8 mouse cellular contexts compared by ENCODE assay signal in genomic region chr5:114131521-114131840, GRCm38 (mm10). TPM values are rescaled to one million over a fixed set of nuclear protein-coding genes. Genes with fewer than 3 reads are reported as not detected.
DNase-seq lines count a peak whose midpoint lies in the region; ATAC-seq lines count a peak whose summit lies in the region.

No protein-coding gene starts in this region.

- H3K4me2 ChIP-seq in forebrain, embryonic 16.5 days (ENCODE audit: low read length), result peak overlapping the region; percentile 91
- peak overlapping the region; percentile 99 for H3K4me2 ChIP-seq in hindbrain, embryonic 14.5 days (replicated peaks)
- peak overlapping the region; percentile 99 for H3K4me2 ChIP-seq in limb, embryonic 15.5 days

- peak overlapping the region; percentile 23 for H3K27ac ChIP-seq in brown adipose tissue, adult 24 weeks (replicated peaks; ENCODE audit: low read depth, low read length)
- no peak overlapping the region; the same call in 1 of the 2 replicates for H3K27ac ChIP-seq in forebrain, embryonic 16.5 days (ENCODE audit: low read length)
- H3K27ac ChIP-seq in hindbrain, embryonic 14.5 days, result no peak overlapping the region
- peak overlapping the region; percentile 76 for H3K27ac ChIP-seq in limb, embryonic 15.5 days

- no peaks in the 10 kb centered on the region for H3K9me3 ChIP-seq in megakaryocyte, embryonic 14.5 days
- no peaks in the 10 kb centered on the region for H3K9me3 ChIP-seq in forebrain, embryonic 16.5 days (ENCODE audit: control insufficient read depth, low read length)
- H3K9me3 ChIP-seq in hindbrain, embryonic 14.5 days (ENCODE audit: control insufficient read depth, low read length), result no peaks in the 10 kb centered on the region
- H3K9me3 ChIP-seq in limb, embryonic 15.5 days, result no peaks in the 10 kb centered on the region

- DNase-seq in hindbrain, embryonic 14.5 days (ENCODE audit: low spot score), result peak; percentile 29
- DNase-seq in naive thymus-derived CD4-positive, alpha-beta T cell, adult 2 months (ENCODE audit: low read depth), result peak; percentile 91

- H3K4me3 ChIP-seq in megakaryocyte, embryonic 14.5 days (replicated peaks), result peak overlapping the region; percentile 95
- H3K4me3 ChIP-seq in brown adipose tissue, adult 24 weeks (ENCODE audit: insufficient read depth, low read depth, low read length), result peak overlapping the region; percentile 68
- peak overlapping the region; percentile 84 for H3K4me3 ChIP-seq in forebrain, embryonic 16.5 days (replicated peaks; ENCODE audit: low read length)
- H3K4me3 ChIP-seq in hindbrain, embryonic 14.5 days (replicated peaks; ENCODE audit: low read length), result peak overlapping the region; percentile 91
- peak overlapping the region; percentile 83 for H3K4me3 ChIP-seq in limb, embryonic 15.5 days

- under 1% methylated on average over 15 of the region's 15 CpGs for WGBS in forebrain, embryonic 16.5 days
- 1% methylated on average over 15 of the region's 15 CpGs for WGBS in hindbrain, embryonic 14.5 days
- WGBS in limb, embryonic 15.5 days, result 0% methylated on average over 15 of the region's 15 CpGs

- peak overlapping the region; percentile 54 for H3K9ac ChIP-seq in forebrain, embryonic 16.5 days (replicated peaks; ENCODE audit: low read depth, low read length)
- peak overlapping the region; percentile 51 for H3K9ac ChIP-seq in hindbrain, embryonic 14.5 days
- H3K9ac ChIP-seq in limb, embryonic 15.5 days, result peak overlapping the region; percentile 46

- peaks cover 78% of the 10 kb centered on the region for H3K4me1 ChIP-seq in megakaryocyte, embryonic 14.5 days
- H3K4me1 ChIP-seq in brown adipose tissue, adult 24 weeks (ENCODE audit: control insufficient read depth, insufficient read depth, insufficient read length, low read length), result peaks cover 6% of the 10 kb centered on the region
- peaks cover 9% of the 10 kb centered on the region for H3K4me1 ChIP-seq in forebrain, embryonic 16.5 days (replicated peaks; ENCODE audit: control insufficient read depth, insufficient read depth, low read length)
- H3K4me1 ChIP-seq in hindbrain, embryonic 14.5 days (replicated peaks; ENCODE audit: control insufficient read depth, insufficient read depth, low read length), result peaks cover 10% of the 10 kb centered on the region; the same call in 1 of the 2 replicates
- H3K4me1 ChIP-seq in limb, embryonic 15.5 days, result peaks cover 31% of the 10 kb centered on the region

- no peak for ATAC-seq in megakaryocyte, adult 5-6 weeks (ENCODE audit: poor library complexity, severe bottlenecking)
- ATAC-seq in forebrain, embryonic 16.5 days, result no peak
- no peak for ATAC-seq in hindbrain, embryonic 14.5 days (ENCODE audit: low FRiP score)
- ATAC-seq in limb, embryonic 15.5 days (ENCODE audit: insufficient number of reproducible peaks, low FRiP score, low TSS enrichment, low read depth), result no peak
- no peak for ATAC-seq in megakaryocyte-erythroid progenitor cell, adult 5-6 weeks (replicated peaks; ENCODE audit: low FRiP score, low TSS enrichment, poor library complexity, severe bottlenecking)

- peaks cover 2% of the 10 kb centered on the region for H3K27me3 ChIP-seq in megakaryocyte, embryonic 14.5 days (replicated peaks)
- H3K27me3 ChIP-seq in forebrain, embryonic 16.5 days (replicated peaks; ENCODE audit: control insufficient read depth, insufficient read depth, low read length), result no peaks in the 10 kb centered on the region
- H3K27me3 ChIP-seq in hindbrain, embryonic 14.5 days (ENCODE audit: control insufficient read depth, insufficient read depth, low read length), result no peaks in the 10 kb centered on the region
- no peaks in the 10 kb centered on the region for H3K27me3 ChIP-seq in limb, embryonic 15.5 days

- H3K36me3 ChIP-seq in megakaryocyte, embryonic 14.5 days (replicated peaks; ENCODE audit: low read length), result peaks cover 21% of the 10 kb centered on the region
- no peaks in the 10 kb centered on the region for H3K36me3 ChIP-seq in forebrain, embryonic 16.5 days (ENCODE audit: control insufficient read depth, insufficient read depth)
- no peaks in the 10 kb centered on the region for H3K36me3 ChIP-seq in hindbrain, embryonic 14.5 days (replicated peaks; ENCODE audit: control insufficient read depth, insufficient read depth)
- H3K36me3 ChIP-seq in limb, embryonic 15.5 days, result no peaks in the 10 kb centered on the region

RNA-seq across cellular contexts. Expression of gene Ung, which starts 1.3 kb away (rescaled TPM):
- 10.8 and 14.5 TPM in 2 replicates for polyA plus RNA-seq in megakaryocyte, embryonic 14.5 days (2012; ENCODE audit: insufficient read depth, low replicate concordance)
- 3.0 and 3.1 TPM in 2 replicates for total RNA-seq in megakaryocyte, adult 5-6 weeks (2015)
- 6.1 and 9.7 TPM in 2 replicates for total RNA-seq in megakaryocyte, adult 5-6 weeks (2017)
- 4.4 and 5.2 TPM in 2 replicates for polyA plus RNA-seq in brown adipose tissue, adult 24 weeks (2012; ENCODE audit: insufficient read depth, insufficient read length, missing spikeins)
- 19.1 TPM in 2 replicates for polyA plus RNA-seq in forebrain, embryonic 16.5 days (2015; fragmentation: Nextera tagmentation; extraction: Ambion mirVana)
- 5.4 and 6.5 TPM in 2 replicates for polyA plus RNA-seq in hindbrain, embryonic 14.5 days (2014; fragmentation: Nextera tagmentation; extraction: Ambion mirVana)
- 35.3 and 38.3 TPM in 2 replicates for polyA plus RNA-seq in limb, embryonic 15.5 days (2015; fragmentation: Nextera tagmentation; extraction: Ambion mirVana)
- 31.8 and 32.9 TPM in 2 replicates for total RNA-seq in megakaryocyte-erythroid progenitor cell, adult 5-6 weeks (2014; fragmentation: Nextera tagmentation)
- 26.4 and 28.8 TPM in 2 replicates for total RNA-seq in megakaryocyte-erythroid progenitor cell, adult 5-6 weeks (2017)

RNA-seq across cellular contexts. Expression of gene Alkbh2, which starts 3.5 kb away (rescaled TPM):
- polyA plus RNA-seq in megakaryocyte, embryonic 14.5 days (2012; ENCODE audit: insufficient read depth, low replicate concordance), result 5.6 and 11.6 TPM in 2 replicates
- 3.0 and 3.2 TPM in 2 replicates for total RNA-seq in megakaryocyte, adult 5-6 weeks (2015)
- 1.4 and 1.6 TPM in 2 replicates for total RNA-seq in megakaryocyte, adult 5-6 weeks (2017)
- polyA plus RNA-seq in brown adipose tissue, adult 24 weeks (2012; ENCODE audit: insufficient read depth, insufficient read length, missing spikeins), result 4.3 and 5.6 TPM in 2 replicates
- polyA plus RNA-seq in forebrain, embryonic 16.5 days (2015; fragmentation: Nextera tagmentation; extraction: Ambion mirVana), result 5.3 and 6.4 TPM in 2 replicates
- polyA plus RNA-seq in hindbrain, embryonic 14.5 days (2014; fragmentation: Nextera tagmentation; extraction: Ambion mirVana), result 6.2 and 7.1 TPM in 2 replicates
- 10.0 and 10.4 TPM in 2 replicates for polyA plus RNA-seq in limb, embryonic 15.5 days (2015; fragmentation: Nextera tagmentation; extraction: Ambion mirVana)
- 11.5 and 13.4 TPM in 2 replicates for total RNA-seq in megakaryocyte-erythroid progenitor cell, adult 5-6 weeks (2014; fragmentation: Nextera tagmentation)
- 2.1 and 9.6 TPM in 2 replicates for total RNA-seq in megakaryocyte-erythroid progenitor cell, adult 5-6 weeks (2017)

RNA-seq across cellular contexts. Expression of gene Acacb, which starts 14.9 kb away (rescaled TPM):
- 0.48 TPM in 2 replicates for polyA plus RNA-seq in megakaryocyte, embryonic 14.5 days (2012; ENCODE audit: insufficient read depth, low replicate concordance)
- total RNA-seq in megakaryocyte, adult 5-6 weeks (2015), result 0.02 and 0.05 TPM in 2 replicates
- 0.07 TPM in 1 of 2 replicates, not detected in the other for total RNA-seq in megakaryocyte, adult 5-6 weeks (2017)
- 235 and 250 TPM in 2 replicates for polyA plus RNA-seq in brown adipose tissue, adult 24 weeks (2012; ENCODE audit: insufficient read depth, insufficient read length, missing spikeins)
- 1.2 and 2.9 TPM in 2 replicates for polyA plus RNA-seq in forebrain, embryonic 16.5 days (2015; fragmentation: Nextera tagmentation; extraction: Ambion mirVana)
- 3.6 and 3.7 TPM in 2 replicates for polyA plus RNA-seq in hindbrain, embryonic 14.5 days (2014; fragmentation: Nextera tagmentation; extraction: Ambion mirVana)
- polyA plus RNA-seq in limb, embryonic 15.5 days (2015; fragmentation: Nextera tagmentation; extraction: Ambion mirVana), result 1.7 and 2.5 TPM in 2 replicates
- 2.2 and 3.8 TPM in 2 replicates for total RNA-seq in megakaryocyte-erythroid progenitor cell, adult 5-6 weeks (2014; fragmentation: Nextera tagmentation)
- 0.27 and 0.28 TPM in 2 replicates for total RNA-seq in megakaryocyte-erythroid progenitor cell, adult 5-6 weeks (2017)

RNA-seq across cellular contexts. Expression of gene Svop, which starts 40.1 kb away (rescaled TPM):
- polyA plus RNA-seq in megakaryocyte, embryonic 14.5 days (2012; ENCODE audit: insufficient read depth, low replicate concordance), result 0.13 and 1.4 TPM in 2 replicates
- total RNA-seq in megakaryocyte, adult 5-6 weeks (2015), result not detected in 2 replicates
- total RNA-seq in megakaryocyte, adult 5-6 weeks (2017), result not detected in 2 replicates
- not detected in 2 replicates for polyA plus RNA-seq in brown adipose tissue, adult 24 weeks (2012; ENCODE audit: insufficient read depth, insufficient read length, missing spikeins)
- 84.6 and 102 TPM in 2 replicates for polyA plus RNA-seq in forebrain, embryonic 16.5 days (2015; fragmentation: Nextera tagmentation; extraction: Ambion mirVana)
- 83.0 and 87.8 TPM in 2 replicates for polyA plus RNA-seq in hindbrain, embryonic 14.5 days (2014; fragmentation: Nextera tagmentation; extraction: Ambion mirVana)
- 0.12 and 0.24 TPM in 2 replicates for polyA plus RNA-seq in limb, embryonic 15.5 days (2015; fragmentation: Nextera tagmentation; extraction: Ambion mirVana)
- total RNA-seq in megakaryocyte-erythroid progenitor cell, adult 5-6 weeks (2014; fragmentation: Nextera tagmentation), result not detected in 2 replicates
- total RNA-seq in megakaryocyte-erythroid progenitor cell, adult 5-6 weeks (2017), result not detected in 2 replicates

Comparison
In these comparisons a context has a peak if more than half of its experiments do, and no peak if none do; other contexts are left out.
1. H3K27ac ChIP-seq: peak in brown adipose tissue, adult 24 weeks (single experiment) and limb, embryonic 15.5 days (single experiment); none in forebrain, embryonic 16.5 days (single experiment) and hindbrain, embryonic 14.5 days (single experiment).
2. RNA of gene Acacb, which starts 14.9 kb away (polyA plus RNA-seq): 235 to 250 TPM in brown adipose tissue, adult 24 weeks; 3.6 to 3.7 TPM in hindbrain, embryonic 14.5 days, 1.2 to 2.9 TPM in forebrain, embryonic 16.5 days, 1.7 to 2.5 TPM in limb, embryonic 15.5 days and 0.48 TPM in megakaryocyte, embryonic 14.5 days; every median in the first group is over 10 times any median in the second.
3. Peak in every context shown above with its lines, with median percentiles within 50 percentile points of each other: H3K4me3 ChIP-seq, H3K4me2 ChIP-seq and H3K9ac ChIP-seq.